Mouse (Mus musculus) heart, postnatal 4 days (tissue): ENCODE results near the gene Mrps27. TPM values are rescaled to one million over a fixed set of nuclear protein-coding genes. Genes with fewer than 3 reads are reported as not detected.

Experiments used
- DNase-seq: peaks from one replicate; pipeline ENCODE4 v3.0.0; 2021
- total RNA-seq, 2 experiments: library from RNA; stranded (reverse); gene quantifications; 2 replicates each; pipeline ENCODE4 v1.2.3; 2021

The Mrps27 gene
- total RNA-seq, 2 experiments from 2014 or later: 50.9 to 52.2 TPM

DNA sequence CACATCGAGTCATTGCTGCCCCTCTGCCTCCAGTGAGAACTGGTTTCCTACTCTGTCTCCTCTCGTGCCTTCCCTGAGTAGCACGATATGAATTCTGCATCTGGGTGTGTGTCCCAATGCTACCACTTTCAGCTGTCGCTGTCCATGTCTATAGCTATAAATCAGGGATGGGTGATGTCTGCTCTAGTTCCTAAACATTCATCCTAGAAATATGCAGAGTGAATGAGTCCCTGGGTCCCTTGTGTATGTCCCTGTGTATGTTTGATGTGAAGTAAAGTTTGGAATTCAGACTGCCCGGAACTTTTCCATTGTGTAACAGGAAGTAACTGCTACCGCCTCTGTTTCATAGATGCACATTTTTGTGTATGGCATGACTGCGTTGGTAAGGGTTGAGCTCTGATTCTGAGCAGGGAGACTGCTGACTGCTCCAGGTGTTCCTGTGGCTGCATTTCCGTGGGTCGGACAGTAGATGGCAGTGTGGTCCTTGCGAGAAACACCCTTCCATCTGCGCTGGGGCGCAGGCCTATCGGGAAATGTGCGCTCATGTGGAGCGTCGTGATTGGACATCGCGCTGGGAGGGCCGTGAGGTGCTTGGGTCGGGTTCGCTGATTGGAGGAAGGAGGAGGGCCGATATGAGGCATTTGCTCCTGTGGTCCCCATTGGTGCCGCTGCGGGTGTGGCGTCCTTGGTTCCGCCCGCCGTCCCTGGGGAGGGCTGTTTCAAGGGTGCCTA lies 8.3 kb downstream of the Mrps27 start:
- peak; percentile 94 for DNase-seq

DNA sequence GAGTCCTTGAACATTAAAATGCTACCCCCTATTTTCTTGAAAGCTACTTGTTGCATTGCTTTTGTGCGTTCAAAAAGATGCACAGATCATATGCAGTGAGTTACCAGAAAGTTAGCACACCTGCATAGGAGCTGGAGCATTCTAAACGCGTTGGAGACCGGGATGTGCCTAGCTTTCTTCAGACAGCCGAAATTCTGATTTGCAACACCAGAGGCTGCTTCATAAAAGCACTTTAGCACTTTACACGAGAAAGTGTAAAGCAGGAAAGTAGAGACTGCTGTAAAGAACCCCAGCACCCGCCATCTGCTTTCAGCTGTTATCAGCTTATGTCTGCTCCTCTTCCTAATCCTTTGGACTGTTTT lies 8.9 kb downstream of the Mrps27 start:
- DNase-seq: no peak

DNA sequence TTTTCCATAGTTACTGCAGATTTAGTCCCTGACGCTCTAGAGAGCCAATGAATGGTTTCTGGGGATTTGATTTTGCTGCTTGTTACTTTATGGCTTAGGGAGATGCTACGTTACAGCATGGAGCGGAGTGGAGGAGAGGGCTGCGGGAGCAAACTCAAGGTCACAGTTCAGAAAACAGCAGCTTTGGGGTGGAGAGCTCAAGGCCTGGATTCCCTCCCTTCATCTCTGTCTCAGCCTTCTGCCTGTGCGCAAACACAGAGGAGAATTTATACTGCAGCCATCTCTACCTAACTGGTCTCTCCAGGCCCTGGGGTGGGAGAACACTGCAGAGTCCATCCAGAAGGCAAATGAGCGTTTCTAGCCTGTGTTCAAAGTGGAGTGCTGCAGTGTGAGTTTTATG lies 10.5 kb downstream of the Mrps27 start:
- no peak for DNase-seq

DNA sequence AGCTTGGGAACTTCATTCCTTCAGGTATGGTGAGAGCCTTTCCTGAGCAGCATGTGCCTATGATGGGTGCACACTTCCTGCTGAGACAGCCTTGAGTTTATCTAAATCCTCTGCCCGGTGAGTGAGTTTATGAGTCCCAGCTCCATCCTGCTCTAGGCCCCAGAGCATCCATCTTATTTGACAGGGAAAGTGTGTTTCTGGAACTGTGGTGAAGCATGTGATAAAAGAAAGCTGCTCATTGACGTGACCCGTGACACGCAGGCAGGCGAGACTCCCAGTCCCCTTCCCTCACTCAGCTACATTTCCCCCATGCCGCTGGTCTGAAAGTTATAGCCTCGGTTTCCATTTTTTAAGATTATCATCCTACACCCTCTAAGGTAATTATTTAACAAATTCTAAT lies 11.3 kb downstream of the Mrps27 start:
- DNase-seq: no peak

DNA sequence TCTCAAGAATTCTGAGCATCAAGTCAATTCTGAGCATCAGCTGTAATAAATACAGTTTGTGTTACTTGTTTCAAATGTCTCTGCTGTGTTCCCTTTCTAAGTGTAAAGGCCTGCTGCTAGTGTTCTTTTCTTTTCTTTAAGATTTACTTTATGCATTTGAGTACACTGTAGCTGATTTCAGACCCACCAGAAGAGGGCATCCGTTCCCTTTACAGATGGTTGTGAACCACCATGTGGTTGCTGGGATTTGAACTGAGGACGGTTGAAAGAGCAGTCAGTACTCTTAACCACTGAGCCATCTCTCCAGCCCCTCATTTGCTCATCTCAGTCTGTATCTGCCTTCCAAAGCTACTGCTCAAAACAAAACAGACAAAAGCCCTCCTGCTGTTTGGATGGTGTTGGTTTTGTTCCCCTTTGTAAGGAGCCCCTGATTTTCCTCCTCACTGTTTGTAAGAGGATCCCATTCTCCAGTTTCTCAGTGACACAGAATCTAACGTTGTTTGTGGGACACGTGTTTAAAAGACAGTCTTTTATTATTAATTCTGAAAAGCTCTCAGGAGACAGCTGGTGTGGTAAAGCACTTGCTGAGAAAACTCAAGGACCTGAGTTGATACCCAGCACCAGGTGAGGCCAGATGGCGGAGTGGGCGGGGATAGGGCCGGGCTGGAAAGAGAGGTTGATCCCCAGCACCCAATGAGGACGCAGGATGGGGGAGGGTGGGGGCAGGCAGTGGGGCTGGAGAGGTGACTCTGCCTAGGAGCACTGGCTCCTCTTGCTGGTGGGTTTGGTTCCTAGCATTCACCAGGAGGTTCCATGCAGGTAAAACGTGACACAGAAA lies 12.1 kb downstream of the Mrps27 start:
- no peak for DNase-seq

DNA sequence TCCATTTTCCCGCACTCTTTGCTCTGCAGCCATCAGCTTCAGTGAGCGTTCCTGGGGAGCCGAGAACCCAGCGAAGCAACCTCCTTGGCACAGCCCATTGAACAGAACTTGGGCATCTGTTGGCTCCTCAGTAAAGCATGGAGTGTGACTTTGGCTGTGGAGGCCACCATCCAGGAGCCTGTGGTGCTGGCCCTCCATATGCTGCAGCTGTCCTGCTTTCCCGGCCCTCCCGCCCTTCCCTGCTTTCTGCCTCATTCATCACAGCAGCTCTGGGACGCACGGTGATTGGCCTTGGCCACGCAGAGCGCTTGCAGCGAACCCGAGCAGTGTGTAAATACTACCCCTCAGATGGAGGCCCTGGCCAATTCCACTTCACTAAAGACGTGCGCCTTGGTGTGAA lies 14.3 kb downstream of the Mrps27 start:
- DNase-seq: no peak

DNA sequence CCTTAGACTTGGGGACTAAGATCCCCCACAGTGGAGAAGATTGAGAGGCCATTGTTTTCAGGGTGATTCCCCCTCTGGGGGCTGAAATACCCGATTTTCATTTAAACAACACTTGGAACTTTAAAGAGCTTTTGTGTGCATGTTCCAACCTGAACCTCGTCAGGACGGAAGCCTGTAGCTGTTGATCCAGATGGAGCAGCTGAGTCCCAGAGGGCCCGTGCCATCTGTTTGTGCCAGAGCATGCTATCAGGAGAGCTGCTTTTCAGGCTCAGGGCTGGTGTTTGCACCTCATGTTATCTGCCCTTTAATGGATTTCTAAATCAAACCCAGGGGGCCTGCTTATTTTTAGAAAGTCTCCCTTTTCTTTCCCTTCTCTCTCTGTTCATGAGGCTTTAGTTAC lies 19.3 kb downstream of the Mrps27 start:
- DNase-seq: no peak

DNA sequence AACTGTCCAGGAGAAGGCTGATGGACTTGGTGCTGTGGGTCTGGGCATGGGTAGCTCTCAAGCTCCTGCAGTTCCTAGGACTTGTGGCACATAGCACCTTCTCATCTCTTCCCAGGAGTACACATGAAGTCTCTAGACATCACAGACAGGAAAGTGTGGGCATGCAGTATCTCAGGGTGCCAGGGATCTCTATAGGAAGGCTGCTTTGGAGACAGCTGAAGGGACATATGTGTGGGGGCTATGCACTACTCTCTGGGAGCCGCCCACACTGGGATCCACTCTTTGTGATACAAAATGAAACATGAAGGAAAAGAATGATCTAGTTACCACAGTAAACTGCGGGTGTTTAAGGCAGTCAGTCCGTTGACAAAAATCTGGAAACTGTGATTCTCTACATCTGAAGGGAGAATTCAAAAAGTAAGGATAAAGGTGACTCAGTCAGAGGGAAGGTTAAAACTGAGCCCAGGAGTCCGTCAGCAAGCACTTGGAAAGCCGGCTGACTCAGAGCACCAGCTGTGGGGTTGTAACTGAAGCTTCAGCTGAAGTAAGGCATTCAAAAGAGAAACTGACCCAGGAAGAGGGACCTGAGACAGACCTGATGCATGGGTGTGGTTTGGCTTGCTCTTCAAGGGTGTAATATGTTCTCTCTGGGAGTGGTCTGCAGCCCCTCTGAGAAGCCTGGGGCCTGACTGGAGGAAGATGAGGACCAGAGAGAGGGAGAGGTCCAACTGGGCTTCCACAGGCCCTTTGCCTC lies 22.0 kb downstream of the Mrps27 start:
- no peak for DNase-seq

DNA sequence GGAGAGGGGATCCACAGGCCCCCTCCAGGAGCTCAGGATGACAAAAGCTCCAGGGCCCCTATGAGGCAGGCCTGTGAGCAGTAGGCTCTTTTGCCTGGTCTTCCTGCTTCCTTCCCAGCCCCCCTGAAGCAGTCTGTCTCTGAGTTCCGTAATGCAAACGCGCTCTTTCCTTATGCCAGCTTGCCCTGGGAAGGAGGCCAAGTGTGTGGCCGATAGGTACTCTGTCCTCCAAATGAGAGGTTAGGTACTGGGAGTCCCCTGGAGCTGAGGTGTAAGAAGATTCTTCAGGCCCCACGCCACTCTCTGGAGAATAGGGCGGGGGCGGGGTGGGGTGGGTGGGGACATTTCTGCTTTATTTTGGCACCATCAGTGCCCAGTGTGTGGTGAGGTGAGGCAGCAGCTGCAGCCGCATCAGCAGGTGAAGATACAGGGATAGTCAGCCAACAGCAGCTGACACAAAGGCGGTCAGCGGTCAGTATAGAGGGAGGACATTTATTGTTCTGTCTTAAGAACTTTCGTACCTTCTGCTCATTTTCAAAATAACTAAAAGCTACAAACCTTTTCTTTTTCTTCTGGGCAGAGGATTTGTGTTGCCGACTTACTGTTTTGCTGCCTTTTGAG lies 23.1 kb downstream of the Mrps27 start:
- DNase-seq: peak; percentile 44

DNA sequence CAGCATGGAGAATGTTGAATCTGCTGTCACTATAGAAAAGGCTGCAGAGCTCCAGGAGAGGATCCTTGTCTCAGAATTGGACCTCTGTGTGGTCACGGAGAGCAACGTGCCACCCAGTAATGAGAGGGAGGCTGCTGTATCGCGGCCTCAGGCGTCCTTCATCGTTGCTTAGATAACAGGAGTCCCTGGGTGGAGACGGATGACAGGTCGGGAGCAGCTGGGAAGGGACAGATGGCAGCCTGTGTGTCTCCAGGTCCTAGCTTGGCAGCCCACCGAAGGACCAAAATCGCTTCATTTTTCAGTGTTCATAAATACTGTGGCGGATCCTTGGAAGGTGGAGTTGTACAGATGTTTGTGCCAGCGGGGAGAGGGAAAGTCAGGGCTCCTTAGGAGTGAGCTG lies 24.5 kb downstream of the Mrps27 start:
- no peak for DNase-seq

DNA sequence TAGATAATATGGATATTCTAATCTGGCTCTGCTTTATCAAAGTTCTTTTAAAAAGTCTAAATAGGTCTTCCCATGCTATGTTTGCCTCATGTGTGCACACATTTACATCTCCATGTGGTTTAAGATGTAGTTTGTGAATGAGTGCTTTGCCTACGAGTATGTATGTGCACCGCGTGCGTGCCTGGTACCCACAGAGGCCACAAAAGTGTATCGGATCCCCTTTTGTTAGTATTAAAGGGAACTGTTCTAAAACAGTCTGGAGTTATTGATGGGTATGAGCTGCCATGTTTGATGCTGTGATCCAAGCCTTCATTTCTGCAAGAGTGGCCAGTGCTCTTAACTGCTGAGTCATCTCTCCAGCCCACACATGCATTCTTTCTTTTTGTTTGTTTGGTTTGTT lies 26.7 kb downstream of the Mrps27 start:
- no peak for DNase-seq

DNA sequence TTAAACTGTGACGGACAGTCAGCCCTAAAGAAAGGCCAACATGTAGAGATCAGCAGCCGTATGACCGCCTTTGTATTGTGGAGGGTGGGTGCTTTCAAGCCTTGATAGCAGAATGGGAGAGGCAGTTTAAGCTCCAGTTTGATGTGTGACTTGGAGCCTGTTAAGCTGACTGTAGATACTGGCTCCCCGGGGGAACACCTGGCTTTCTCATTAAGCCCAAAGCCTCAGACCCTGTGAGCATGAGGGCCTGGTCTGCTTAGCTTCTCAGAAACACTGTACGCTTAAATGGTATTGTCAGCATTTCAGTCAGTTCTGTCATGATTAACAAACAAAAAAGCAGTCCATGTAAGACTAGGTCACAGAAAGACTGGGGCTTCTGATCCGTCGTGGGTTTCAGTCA lies 29.1 kb downstream of the Mrps27 start:
- no peak for DNase-seq

DNA sequence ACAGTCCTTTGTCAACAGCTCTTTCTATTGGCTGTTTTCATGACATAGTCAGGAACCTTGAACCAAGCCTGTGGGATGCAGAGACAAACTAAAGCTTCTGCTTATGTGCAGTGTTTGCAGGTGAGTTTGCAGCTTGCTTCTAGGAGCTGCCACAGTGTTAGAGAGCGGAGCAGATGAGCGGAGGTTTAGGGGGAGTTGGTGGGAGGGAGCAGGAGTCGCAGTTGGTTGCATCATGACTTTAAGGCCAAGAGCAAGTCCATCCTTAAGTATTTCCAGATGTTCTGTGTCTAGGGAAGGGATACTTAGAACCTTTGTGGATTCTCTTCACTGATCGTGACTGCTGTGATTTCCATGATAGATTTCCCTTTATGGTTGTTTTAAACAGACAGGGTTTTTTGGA lies 29.6 kb downstream of the Mrps27 start:
- DNase-seq: no peak

DNA sequence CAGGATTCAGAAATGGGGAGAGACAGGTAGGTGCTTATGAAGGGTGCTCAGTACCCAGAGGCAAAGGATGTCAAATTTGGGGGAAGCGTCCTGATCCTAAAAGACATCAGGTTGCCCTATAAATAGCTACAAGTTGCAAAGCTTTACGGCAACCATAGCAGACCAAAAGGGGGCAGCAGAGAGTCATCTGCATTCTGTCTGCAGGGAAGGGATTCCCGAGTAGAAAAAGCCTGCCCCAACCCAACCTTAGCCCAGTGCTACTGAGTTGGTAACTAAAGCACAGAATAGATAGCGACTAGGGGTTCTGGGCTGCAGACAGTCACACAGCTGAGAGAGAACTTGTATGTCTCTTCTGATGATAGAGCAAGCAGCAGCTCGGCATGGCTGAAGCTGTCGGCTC lies 31.0 kb downstream of the Mrps27 start:
- DNase-seq: peak; percentile 90

DNA sequence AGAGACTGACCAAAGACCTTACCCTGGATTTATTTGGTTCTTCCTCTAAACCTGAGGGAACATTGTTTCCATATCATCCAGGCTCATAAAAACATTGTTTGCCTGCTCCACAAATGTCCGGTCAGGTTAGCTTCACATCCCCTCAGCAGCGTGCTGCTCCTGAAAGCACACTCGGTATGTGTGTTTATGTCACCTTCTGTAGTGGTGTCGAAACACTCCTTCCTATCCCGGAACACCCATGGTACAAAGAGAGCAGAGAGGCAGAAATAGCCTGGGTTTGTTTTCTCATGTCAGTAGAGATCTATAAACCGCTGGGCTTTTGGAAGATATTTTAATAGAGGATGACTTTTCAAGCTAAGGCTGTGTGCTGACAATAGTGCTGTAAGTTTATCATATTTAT lies 32.5 kb downstream of the Mrps27 start:
- no peak for DNase-seq

DNA sequence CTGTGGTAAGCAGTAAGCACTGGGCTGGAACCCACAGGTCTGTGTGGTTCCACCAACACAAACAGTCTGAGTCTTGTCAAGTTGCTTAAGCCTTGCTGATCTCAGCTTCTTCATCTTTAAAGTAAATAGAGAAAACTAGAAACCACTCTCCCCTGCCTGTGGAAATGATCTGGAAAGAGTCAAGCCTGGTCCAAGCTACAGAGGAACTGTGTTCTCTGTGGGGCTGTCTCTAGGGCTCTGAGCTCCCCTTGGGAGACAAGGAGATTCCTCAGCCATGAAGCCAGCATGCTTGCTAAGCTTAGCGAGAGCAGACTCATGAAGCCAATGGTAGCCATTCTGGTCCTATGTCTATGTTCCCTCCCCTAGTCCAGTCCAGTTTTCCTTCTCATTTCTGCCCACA lies 33.6 kb downstream of the Mrps27 start:
- DNase-seq: no peak

DNA sequence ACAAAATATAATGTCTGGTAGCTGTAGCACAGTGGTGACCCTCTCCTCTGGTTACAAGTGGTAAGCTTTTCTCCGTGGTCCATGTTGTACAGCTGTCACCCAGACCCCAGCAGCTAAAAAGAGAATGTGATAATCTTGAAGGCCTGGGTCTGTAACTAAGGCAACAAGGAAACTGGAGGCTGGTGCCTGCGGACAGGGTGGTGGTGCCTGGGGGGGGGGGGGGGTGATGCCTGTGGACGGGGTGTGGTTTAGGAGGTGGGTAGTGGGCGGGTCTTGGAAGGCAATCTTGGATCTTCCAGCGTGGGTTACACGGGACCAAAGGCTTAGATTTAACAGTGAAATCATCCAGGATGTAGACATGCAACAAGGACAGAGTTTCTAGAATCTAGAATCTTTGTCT lies 37.8 kb downstream of the Mrps27 start:
- DNase-seq: no peak

DNA sequence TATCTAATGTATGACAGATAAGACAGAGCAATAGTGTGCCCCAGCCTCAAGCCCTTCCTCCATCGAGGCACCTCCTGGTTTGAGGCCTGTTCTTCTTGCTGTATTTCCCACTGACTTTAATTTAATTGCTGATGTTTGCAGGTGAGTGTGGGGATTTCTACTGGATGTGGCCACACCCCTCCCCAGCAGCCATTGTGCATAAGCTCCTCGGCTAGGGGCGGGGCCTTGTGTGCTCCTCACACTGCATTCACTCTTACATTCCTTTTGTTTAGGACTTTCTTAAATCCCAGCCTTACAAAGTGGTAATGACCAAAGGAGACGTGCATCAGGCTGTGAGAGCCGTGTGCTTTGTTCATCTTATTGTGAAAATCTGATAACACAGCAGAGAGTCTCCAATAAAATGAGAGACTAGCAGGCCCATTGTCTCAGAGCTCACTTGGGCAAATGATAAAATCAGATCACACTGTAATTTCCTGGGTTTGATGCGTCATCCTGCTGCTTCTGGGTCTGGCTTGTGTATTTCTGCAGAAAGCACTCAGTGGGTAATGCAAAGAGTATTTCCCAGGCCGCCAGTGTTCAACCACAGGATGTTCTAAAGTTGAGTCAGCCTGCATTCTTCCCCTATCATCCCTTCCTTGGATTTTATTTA lies 40.1 kb downstream of the Mrps27 start:
- DNase-seq: no peak

DNA sequence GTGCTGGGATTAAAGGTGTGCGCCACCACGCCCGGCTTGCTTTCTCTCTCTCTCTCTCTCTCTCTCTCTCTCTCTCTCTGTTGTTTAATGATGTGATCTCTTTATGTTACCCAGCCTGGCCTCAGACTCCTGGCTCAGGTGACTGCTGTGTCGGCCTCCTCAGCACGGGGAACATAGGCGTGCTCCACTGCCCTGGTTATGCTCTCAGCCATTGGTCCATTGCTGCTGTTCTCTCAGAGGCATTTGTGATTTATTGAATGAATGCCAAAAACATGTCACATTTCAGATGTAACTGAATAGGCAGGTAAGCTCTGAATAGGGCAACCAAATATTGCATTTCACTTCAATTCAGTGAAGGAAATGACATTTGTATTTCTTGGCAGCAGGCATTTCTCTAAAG lies 41.3 kb downstream of the Mrps27 start:
- DNase-seq: no peak

DNA sequence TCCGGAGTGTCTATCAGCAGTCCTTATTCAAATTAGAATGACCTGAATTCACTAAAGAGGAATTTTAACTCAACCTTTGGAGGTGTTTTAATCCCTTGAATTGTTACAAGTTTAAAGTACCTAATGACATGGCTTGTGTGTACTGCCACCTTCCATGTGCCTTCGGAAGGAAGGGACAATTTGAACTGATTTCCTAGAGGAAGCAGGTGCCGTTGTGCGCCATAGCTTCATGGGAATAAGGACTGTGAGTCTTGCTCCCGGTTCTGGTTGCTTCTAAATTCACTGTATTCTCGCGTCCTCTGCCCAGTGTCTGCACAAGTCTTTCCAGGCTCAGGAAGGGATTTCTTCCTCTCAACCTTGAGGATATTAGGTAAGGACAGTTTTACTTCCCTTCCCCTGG lies 41.8 kb downstream of the Mrps27 start:
- DNase-seq: no peak

DNA sequence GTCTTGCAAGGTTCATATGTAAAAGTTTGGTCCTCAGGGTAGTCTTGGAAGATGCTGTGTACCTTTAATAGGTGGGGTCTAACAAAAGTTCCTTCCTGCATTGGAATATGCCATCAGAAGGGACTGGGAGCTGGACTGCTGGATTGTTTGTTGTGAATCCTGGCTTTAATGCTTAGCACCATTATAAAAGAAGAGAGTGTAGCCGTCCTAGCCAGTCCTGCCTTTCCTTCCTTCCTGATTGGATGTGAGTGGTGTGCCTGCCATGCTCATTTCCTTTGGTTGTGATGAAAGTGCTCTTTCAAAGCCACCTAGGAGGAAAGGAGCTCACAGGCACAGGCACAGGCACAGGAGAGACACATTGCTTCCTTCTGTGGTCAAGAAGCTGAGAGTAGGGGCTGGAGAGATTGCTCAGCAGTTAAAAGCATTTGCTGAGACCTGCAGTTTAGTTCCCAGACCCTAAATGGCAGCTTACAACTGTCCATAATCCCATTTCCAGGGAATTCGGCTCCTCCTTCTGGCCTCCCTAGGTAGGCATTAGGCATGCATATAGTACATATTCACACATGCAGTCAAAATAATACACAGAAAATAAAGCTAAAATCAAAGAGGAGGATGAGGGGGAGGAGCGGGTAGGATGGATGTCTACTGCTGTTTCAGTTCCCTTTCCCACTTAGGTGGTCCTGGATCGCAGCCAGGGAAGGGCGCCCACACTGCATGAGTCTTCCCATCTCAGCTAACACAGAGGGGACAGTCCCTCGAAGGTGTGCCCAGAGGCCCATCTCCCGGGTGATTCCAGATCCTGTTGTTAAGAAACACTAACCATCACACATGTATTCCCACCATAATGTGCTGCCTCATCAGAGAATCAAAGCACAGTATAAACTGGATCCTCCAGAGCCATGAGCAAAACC lies 43.6 kb downstream of the Mrps27 start:
- no peak for DNase-seq
